Mouse (Mus musculus) macrophage (primary cell): ENCODE data around the gene Dlg1. TPM values are rescaled to one million over a fixed set of nuclear protein-coding genes. Genes with fewer than 3 reads are reported as not detected.

Experiments used
- H3K27ac ChIP-seq: fragments of 350-480 bp; formaldehyde crosslinking; 2 replicates; pipeline ENCODE4 v1.9.0; 2021
- H3K36me3 ChIP-seq: fragments of 350-480 bp; formaldehyde crosslinking; 2 replicates; pipeline ENCODE4 v1.9.0; 2021; ENCODE audit errors: inconsistent target
- H3K4me3 ChIP-seq: fragments of 350-480 bp; formaldehyde crosslinking; 2 replicates; pipeline ENCODE4 v1.9.0; 2021; ENCODE audit errors: inconsistent target
- H3K79me2 ChIP-seq: fragments of 350-480 bp; formaldehyde crosslinking; 2 replicates; pipeline ENCODE4 v1.9.0; 2021; ENCODE audit errors: inconsistent target
- WGBS: methylation state at CpG from one replicate; pipeline ENCODE4 v1.1.7; 2026; ENCODE audit warnings: inconsistent platforms; ENCODE audit not compliant: missing documents; 5-methylcytosine and 5-hydroxymethylcytosine counted together
- polyA plus RNA-seq: library from polyadenylated mRNA; stranded (reverse); fragments of 250-400 nt; gene quantifications from 3 replicates; pipeline ENCODE4 v1.2.4, GENCODE M21; 2018; ENCODE audit warnings: inconsistent platforms

Dlg1 gene
- polyA plus RNA-seq, 1 experiment from 2014 or later, result 28.3 TPM

GRCm38 (mm10) chr16:31876386-31876785, 213.1 kb downstream of the Dlg1 start:
- Histone ChIP-seq H3K4me3 (no peak overlapping the region), H3K27ac (no peak overlapping the region), H3K36me3 (no peaks in the 10 kb centered on the region), H3K79me2 (no peaks in the 10 kb centered on the region)
- WGBS, result 84% methylated on average over 10 of the region's 10 CpGs

- H3K79me2 ChIP-seq, result no peaks in the 10 kb centered on the region
- H3K36me3 ChIP-seq, result no peaks in the 10 kb centered on the region
- no peak overlapping the region for H3K4me3 ChIP-seq
- no peak overlapping the region for H3K27ac ChIP-seq
- WGBS, result 87% methylated on average over 6 of the region's 6 CpGs
These were observed 214.8 kb downstream of the Dlg1 start for GRCm38 (mm10) chr16:31878052-31878451.

- Histone ChIP-seq H3K79me2 (no peaks in the 10 kb centered on the region), H3K36me3 (no peaks in the 10 kb centered on the region), H3K4me3 (no peak within 1 kb of the TSS), H3K27ac (no peak within 1 kb of the TSS)
- WGBS, result 45% methylated on average over 21 of the region's 21 CpGs
These were observed 215.5 kb downstream of the Dlg1 start, which contains the start of gene Meltf for GRCm38 (mm10) chr16:31878573-31879257. Meltf (plus strand) TSS chr16:31878810.

- WGBS, result 92% methylated on average over 7 of the region's 8 CpGs
- no peaks in the 10 kb centered on the region for H3K36me3 ChIP-seq
- H3K27ac ChIP-seq, result no peak overlapping the region
- no peak overlapping the region for H3K4me3 ChIP-seq
- no peaks in the 10 kb centered on the region for H3K79me2 ChIP-seq
These were observed 217.1 kb downstream of the Dlg1 start for GRCm38 (mm10) chr16:31880146-31880840.

- WGBS, result 83% methylated on average over 8 of the region's 9 CpGs
- H3K27ac ChIP-seq, result no peak overlapping the region
- no peak overlapping the region for H3K4me3 ChIP-seq
- no peaks in the 10 kb centered on the region for H3K79me2 ChIP-seq
- no peaks in the 10 kb centered on the region for H3K36me3 ChIP-seq
These were observed 219.2 kb downstream of the Dlg1 start for GRCm38 (mm10) chr16:31882381-31882908.

GRCm38 (mm10) chr16:31883302-31883701, 220.1 kb downstream of the Dlg1 start:
- WGBS, result 77% methylated on average over 14 of the region's 14 CpGs
- no peaks in the 10 kb centered on the region for H3K79me2 ChIP-seq
- no peaks in the 10 kb centered on the region for H3K36me3 ChIP-seq
- no peak overlapping the region for H3K4me3 ChIP-seq
- no peak overlapping the region for H3K27ac ChIP-seq

- Histone ChIP-seq H3K4me3 (no peak overlapping the region), H3K36me3 (no peaks in the 10 kb centered on the region), H3K79me2 (no peaks in the 10 kb centered on the region), H3K27ac (no peak overlapping the region)
- 31% methylated on average over 5 of the region's 6 CpGs for WGBS
These were observed 220.7 kb downstream of the Dlg1 start for GRCm38 (mm10) chr16:31883902-31884301.

- H3K4me3 ChIP-seq, result no peak overlapping the region
- no peaks in the 10 kb centered on the region for H3K36me3 ChIP-seq
- no peak overlapping the region for H3K27ac ChIP-seq
- H3K79me2 ChIP-seq, result no peaks in the 10 kb centered on the region
- 86% methylated on average over 7 of the region's 7 CpGs for WGBS
These were observed 227.7 kb downstream of the Dlg1 start for GRCm38 (mm10) chr16:31890907-31891306.

- no peak overlapping the region for H3K27ac ChIP-seq
- H3K4me3 ChIP-seq, result no peak overlapping the region
- H3K36me3 ChIP-seq, result no peaks in the 10 kb centered on the region
- 87% methylated on average over 5 of the region's 5 CpGs for WGBS
- no peaks in the 10 kb centered on the region for H3K79me2 ChIP-seq
These were observed 230.3 kb downstream of the Dlg1 start for GRCm38 (mm10) chr16:31893396-31894141.

- H3K79me2 ChIP-seq, result no peaks in the 10 kb centered on the region
- H3K27ac ChIP-seq, result no peak overlapping the region
- H3K36me3 ChIP-seq, result no peaks in the 10 kb centered on the region
- no peak overlapping the region for H3K4me3 ChIP-seq
- 39% methylated on average over 26 of the region's 29 CpGs for WGBS
These were observed 233.9 kb downstream of the Dlg1 start for GRCm38 (mm10) chr16:31896971-31897774.

- WGBS, result 95% methylated on average over 18 of the region's 18 CpGs
- Histone ChIP-seq H3K4me3 (no peak overlapping the region), H3K27ac (no peak overlapping the region), H3K79me2 (no peaks in the 10 kb centered on the region), H3K36me3 (no peaks in the 10 kb centered on the region)
These were observed 235.5 kb downstream of the Dlg1 start for GRCm38 (mm10) chr16:31898546-31899326.

GRCm38 (mm10) chr16:31901886-31902285, 238.6 kb downstream of the Dlg1 start:
- Histone ChIP-seq H3K79me2 (no peaks in the 10 kb centered on the region), H3K36me3 (no peaks in the 10 kb centered on the region), H3K4me3 (no peak overlapping the region), H3K27ac (no peak overlapping the region)
- 100% methylated on average over 1 of the region's 1 CpGs for WGBS

- Histone ChIP-seq H3K4me3 (no peak overlapping the region), H3K36me3 (no peaks in the 10 kb centered on the region), H3K79me2 (no peaks in the 10 kb centered on the region), H3K27ac (no peak overlapping the region)
- WGBS, result 87% methylated on average over 8 of the region's 8 CpGs
These were observed 240.0 kb downstream of the Dlg1 start for GRCm38 (mm10) chr16:31903239-31903638.
